Mouse (Mus musculus) liver, embryonic 14.5 days (tissue): ENCODE measurements around the gene Zfp976. TPM values are rescaled to one million over a fixed set of nuclear protein-coding genes. Genes with fewer than 3 reads are reported as not detected.
"Not testable (repeated sequence)": the region's sequence is repeated elsewhere in the genome, so short reads cannot be mapped to it uniquely, and the experiment has no call there.

Experiments used
- ATAC-seq: fragments of 200-750 bp; cut with Nextera tagmentation; 2 replicates; pipeline ENCODE4 v1.8.0; 2017; ENCODE audit warnings: moderate number of reproducible peaks, mild to moderate bottlenecking, moderate library complexity; ENCODE audit not compliant: insufficient read depth
- DNase-seq, 3 experiments: peaks; one replicate each; pipeline ENCODE4 v3.0.0-alpha.2; 2012 to 2013; ENCODE audit warnings: low read depth in 3 of 3, low spot score in 3 of 3
- H3K27ac ChIP-seq: fragments of 300-500 bp; sonication (generic); 2 replicates; pipeline ENCODE4 v1.5.1; 2014; ENCODE audit warnings: moderate library complexity, mild to moderate bottlenecking, control low read depth, inconsistent platforms
- H3K27me3 ChIP-seq: fragments of 300-500 bp; sonication (generic); 2 replicates; pipeline ENCODE4 v1.6.1; 2014; ENCODE audit warnings: mild to moderate bottlenecking, low read length, moderate library complexity; ENCODE audit not compliant: control insufficient read depth, insufficient read depth
- H3K36me3 ChIP-seq: fragments of 300-500 bp; sonication (generic); replicated peaks from 2 replicates; pipeline ENCODE4 v1.6.1; 2014; ENCODE audit warnings: low read depth; ENCODE audit not compliant: control insufficient read depth, insufficient read depth
- H3K4me1 ChIP-seq, 2 experiments: fragments of 200-500 bp in 1 of 2; fragments of 300-500 bp in 1 of 2; sonication (generic) in 1 of 2; replicated peaks; 2 replicates each; pipeline ENCODE4 v1.6.1; 2012 to 2014; ENCODE audit warnings: antibody characterized with exemption in 1 of 2, inconsistent platforms in 1 of 2, low read length in 1 of 2; ENCODE audit not compliant: control insufficient read depth in 2 of 2, insufficient read depth in 2 of 2
- H3K4me2 ChIP-seq: fragments of 300-500 bp; sonication (generic); 2 replicates; pipeline ENCODE4 v1.6.1; 2014; ENCODE audit warnings: low read depth, mild to moderate bottlenecking, control low read depth, moderate library complexity
- H3K4me3 ChIP-seq, 2 experiments: fragments of 200-500 bp in 1 of 2; fragments of 300-500 bp in 1 of 2; sonication (generic) in 1 of 2; 2 replicates each; pipeline ENCODE4 v1.5.1; 2012 to 2014; ENCODE audit warnings: low read depth in 2 of 2, low read length in 2 of 2, mild to moderate bottlenecking in 2 of 2, control low read depth in 1 of 2, inconsistent platforms in 1 of 2, moderate library complexity in 1 of 2; ENCODE audit not compliant: insufficient read depth in 1 of 2
- H3K9ac ChIP-seq: fragments of 300-500 bp; sonication (generic); replicated peaks from 2 replicates; pipeline ENCODE4 v1.6.1; 2014; ENCODE audit warnings: mild to moderate bottlenecking, control low read depth, moderate library complexity
- H3K9me3 ChIP-seq: fragments of 300-500 bp; sonication (generic); 2 replicates; pipeline ENCODE4 v1.6.1; 2016; ENCODE audit warnings: low read length, mixed read lengths; ENCODE audit not compliant: control insufficient read depth
- CTCF ChIP-seq: IDR thresholded peaks from 2 replicates; pipeline ENCODE4 v1.5.1; 2016; ENCODE audit warnings: antibody characterized with exemption, low read depth, control low read depth
- EP300 ChIP-seq: IDR thresholded peaks from 2 replicates; pipeline ENCODE4 v1.6.1; 2016; ENCODE audit warnings: antibody characterized with exemption, low read depth
- WGBS: fragments of 180-500 bp; shearing (Covaris S2); extraction: QIAGEN DNeasy Blood & Tissue Kit; methylation state at CpG from one replicate; pipeline ENCODE4 v1.1.7; 2014; ENCODE audit not compliant: insufficient replicate concordance; 5-methylcytosine and 5-hydroxymethylcytosine counted together
- microRNA-seq: library from miRNA; unstranded; fragments of <30 nt; microRNA quantifications from one replicate; pipeline ENCODE4, GENCODE M21; 2016
- polyA plus RNA-seq, 2 experiments: library from polyadenylated mRNA; depleted of rRNA in 1 of 2; stranded (reverse) in 1 of 2; unstranded in 1 of 2; fragments of >200 nt; fragmentation: Nextera tagmentation in 1 of 2; extraction: Ambion mirVana in 1 of 2; gene quantifications; 2 replicates each; pipeline versions ENCODE4 v1.2.1 to v1.2.3; 2012 to 2014

Zfp976 gene
- polyA plus RNA-seq, 2 experiments: 0.61 to 0.92 TPM

DNA sequence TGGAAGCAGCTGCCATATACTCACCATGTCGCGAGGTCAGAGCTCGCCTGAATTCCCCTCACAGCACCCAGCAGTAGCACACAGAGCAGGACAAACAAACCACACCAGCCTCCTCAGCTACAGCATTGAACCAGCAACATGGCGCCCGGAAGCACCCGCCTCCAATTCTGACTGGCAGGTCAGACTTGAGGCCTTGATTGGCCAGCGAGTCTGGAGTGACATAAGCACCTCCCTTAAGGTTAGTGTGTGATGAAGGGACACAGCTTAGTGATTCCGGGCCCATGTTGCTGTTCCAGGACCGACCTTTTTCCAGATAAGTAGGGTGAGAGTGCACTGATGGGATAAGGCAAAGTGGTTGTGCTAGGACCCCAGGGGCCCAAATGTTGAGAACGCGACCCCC lies 50.0 kb downstream of the Zfp976 start, which contains the start of gene Zfp977:
Gene Zfp977 (minus strand): TSS at position 135 of the 400 bp plus-strand sequence.
- H3K9ac ChIP-seq, H3K27me3 ChIP-seq, ATAC-seq, H3K9me3 ChIP-seq, H3K4me1 ChIP-seq, H3K27ac ChIP-seq, H3K36me3 ChIP-seq, H3K4me2 ChIP-seq, DNase-seq, H3K4me3 ChIP-seq: not testable (repeated sequence)
- 74% methylated on average over 11 of the region's 11 CpGs for WGBS

DNA sequence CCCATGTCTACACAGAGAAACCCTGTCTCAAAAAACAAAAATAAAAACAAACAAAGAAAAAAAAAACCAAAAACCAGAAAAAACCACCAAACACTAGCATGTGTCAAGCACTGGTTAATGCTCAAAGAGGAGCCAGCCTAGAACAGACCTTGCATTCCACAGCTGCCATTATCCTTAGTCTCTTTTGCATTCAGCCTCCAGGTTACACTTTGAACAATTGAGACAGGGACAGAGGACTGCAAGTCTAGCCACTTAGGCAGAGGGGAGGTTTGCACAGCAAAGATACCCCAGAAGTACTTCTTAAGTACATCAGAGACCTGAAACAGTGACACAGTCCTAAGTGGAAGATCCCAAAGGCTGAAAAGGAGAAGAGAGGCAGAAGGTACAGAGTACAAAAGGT lies 51.1 kb downstream of the Zfp976 start:
- not testable (repeated sequence) for H3K4me1 ChIP-seq, H3K27ac ChIP-seq, H3K27me3 ChIP-seq, DNase-seq, H3K9me3 ChIP-seq, H3K4me3 ChIP-seq, H3K9ac ChIP-seq, ATAC-seq, H3K4me2 ChIP-seq, H3K36me3 ChIP-seq

DNA sequence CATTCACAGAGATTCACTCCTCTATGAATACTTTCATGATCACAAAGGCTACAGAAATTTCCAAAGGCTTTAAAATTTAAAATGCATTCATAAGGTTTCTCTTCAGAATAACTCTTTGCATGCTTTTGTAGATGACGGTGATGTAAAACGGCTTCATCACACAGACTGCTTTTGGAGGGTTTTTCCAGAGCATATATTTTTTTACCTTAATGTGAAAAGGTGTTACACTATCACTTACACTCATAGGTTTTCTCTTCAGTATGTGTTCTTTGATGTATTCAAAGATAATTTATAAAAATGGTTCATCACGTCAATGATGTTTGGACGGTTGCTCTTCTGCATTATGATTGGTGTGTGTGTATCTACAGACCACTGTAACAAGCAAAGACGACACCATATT lies 63.9 kb downstream of the Zfp976 start, which contains the start of gene Gm21028:
Gene Gm21028 (minus strand): TSS at position 101 of the 400 bp plus-strand sequence.
- Histone ChIP-seq H3K27me3 (no peaks in the 10 kb centered on the region), H3K9me3 (no peaks in the 10 kb centered on the region), H3K9ac (no peak within 1 kb of the TSS), H3K36me3 (no peaks in the 10 kb centered on the region), H3K27ac (no peak within 1 kb of the TSS), H3K4me3 (no peak within 1 kb of the TSS), H3K4me2 (no peak within 1 kb of the TSS), H3K4me1 (no peaks in the 10 kb centered on the region)
- ATAC-seq: no peak
- no peak for TF ChIP-seq CTCF
- no peak for TF ChIP-seq EP300
- 63% methylated on average over 5 of the region's 5 CpGs for WGBS
- no peak for DNase-seq

Small RNA genes lying within 50 kb of the gene (microRNA-seq; reads per million reads assigned to microRNA genes)
- not detected for gene Gm24938

Other genes starting within 250 kb of the Zfp976 start
- gene 4933421I07Rik, start 194.5 kb downstream of the Zfp976 start, polyA plus RNA-seq (2012; rRNA removed): not detected in 2 replicates
- gene 4933421I07Rik, start 194.5 kb downstream of the Zfp976 start, polyA plus RNA-seq (2014; fragmentation: Nextera tagmentation; extraction: Ambion mirVana): not detected in 2 replicates
- gene Zfp141, start 136.8 kb downstream of the Zfp976 start, polyA plus RNA-seq (2012; rRNA removed): 2.8 and 3.1 TPM in 2 replicates
- gene Zfp141, start 136.8 kb downstream of the Zfp976 start, polyA plus RNA-seq (2014; fragmentation: Nextera tagmentation; extraction: Ambion mirVana): 2.7 TPM in 2 replicates
- gene Gm21028, start 64.0 kb downstream of the Zfp976 start, polyA plus RNA-seq (2012; rRNA removed): not detected in 2 replicates
- gene Gm21028, start 64.0 kb downstream of the Zfp976 start, polyA plus RNA-seq (2014; fragmentation: Nextera tagmentation; extraction: Ambion mirVana): not detected in 2 replicates
- 0.08 and 0.09 TPM in 2 replicates for gene Zfp977, start 50.0 kb downstream of the Zfp976 start, polyA plus RNA-seq (2012; rRNA removed)
- 0.39 and 0.42 TPM in 2 replicates for gene Zfp977, start 50.0 kb downstream of the Zfp976 start, polyA plus RNA-seq (2014; fragmentation: Nextera tagmentation; extraction: Ambion mirVana)
- 0.53 and 0.80 TPM in 2 replicates for gene Zfp975, start 50.2 kb upstream of the Zfp976 start, polyA plus RNA-seq (2012; rRNA removed)
- 1.1 and 2.1 TPM in 2 replicates for gene Zfp975, start 50.2 kb upstream of the Zfp976 start, polyA plus RNA-seq (2014; fragmentation: Nextera tagmentation; extraction: Ambion mirVana)
- gene Gm17067, start 84.4 kb upstream of the Zfp976 start, polyA plus RNA-seq (2012; rRNA removed): not detected in 2 replicates
- not detected in 2 replicates for gene Gm17067, start 84.4 kb upstream of the Zfp976 start, polyA plus RNA-seq (2014; fragmentation: Nextera tagmentation; extraction: Ambion mirVana)
- gene Vmn2r62, start 150.9 kb upstream of the Zfp976 start, polyA plus RNA-seq (2012; rRNA removed): not detected in 2 replicates
- gene Vmn2r62, start 150.9 kb upstream of the Zfp976 start, polyA plus RNA-seq (2014; fragmentation: Nextera tagmentation; extraction: Ambion mirVana): not detected in 2 replicates
- gene Gm2381, start 224.6 kb upstream of the Zfp976 start, polyA plus RNA-seq (2012; rRNA removed): not detected in 2 replicates
- gene Gm2381, start 224.6 kb upstream of the Zfp976 start, polyA plus RNA-seq (2014; fragmentation: Nextera tagmentation; extraction: Ambion mirVana): not detected in 2 replicates